In genomic region chr1:64844978-64845377, GRCm38 (mm10) we compare ENCODE assay signal across 27 mouse cellular contexts.
"Had no signal": no experiment of that assay in that cellular context is flagged by ENCODE, and none has a peak within 500 bp of the region (broad histone marks: within the 10 kb centered on the region; RNA-seq: fewer than 3 reads in every experiment).

No protein-coding gene starts in this region.

- H3K9me3 ChIP-seq: heart, embryonic 13.5 days; heart, embryonic 15.5 days; hindbrain, embryonic 10.5 days; hindbrain, embryonic 12.5 days; intestine, embryonic 15.5 days; limb, embryonic 10.5 days; limb, embryonic 12.5 days; liver, embryonic 12.5 days had no signal

- H3K4me3 ChIP-seq: gastrocnemius, adult 2 months; heart, adult 2 months; heart, embryonic 13.5 days; heart, embryonic 15.5 days; hindbrain, embryonic 10.5 days; hindbrain, embryonic 12.5 days; intestine, embryonic 15.5 days; layer of hippocampus, adult 2 months; left cerebral cortex, adult 2 months; limb, embryonic 10.5 days; limb, embryonic 12.5 days; liver, embryonic 12.5 days had no signal

- H3K4me2 ChIP-seq: heart, embryonic 11.5 days; heart, embryonic 13.5 days; heart, embryonic 15.5 days; hindbrain, embryonic 12.5 days; hindbrain, embryonic 14.5 days; intestine, embryonic 15.5 days; limb, embryonic 12.5 days; liver, embryonic 12.5 days had no signal

- H3K9ac ChIP-seq: heart, embryonic 13.5 days; heart, embryonic 15.5 days; hindbrain, embryonic 12.5 days; hindbrain, embryonic 14.5 days; intestine, embryonic 15.5 days; limb, embryonic 12.5 days; liver, embryonic 12.5 days; liver, embryonic 14.5 days had no signal

- DNase-seq: gastrocnemius, adult 2 months; gastrocnemius, postnatal 10 days; gastrocnemius, postnatal 25 days; heart, adult 2 months; heart, postnatal 14 days; heart, postnatal 4 days; kidney, adult 18-20 months; kidney, adult 8-10 months; kidney, postnatal 10 days; kidney, postnatal 25 days; kidney, postnatal 4 days had no signal

- H3K27ac ChIP-seq: gastrocnemius, adult 2 months; heart, adult 2 months; heart, embryonic 13.5 days; heart, embryonic 15.5 days; hindbrain, embryonic 10.5 days; hindbrain, embryonic 12.5 days; hindbrain, embryonic 14.5 days; intestine, embryonic 15.5 days; layer of hippocampus, adult 2 months; left cerebral cortex, adult 2 months; limb, embryonic 10.5 days; limb, embryonic 12.5 days; liver, embryonic 12.5 days; liver, embryonic 14.5 days had no signal

- ATAC-seq: hindbrain, embryonic 16.5 days; inflammation-experienced regulatory T-cells, adult 6 months; intestine, embryonic 15.5 days; intestine, postnatal 0 days; liver, embryonic 12.5 days had no signal

- H3K27me3 ChIP-seq: heart, embryonic 13.5 days; heart, embryonic 15.5 days; hindbrain, embryonic 12.5 days; intestine, embryonic 15.5 days; liver, embryonic 12.5 days had no signal

- H3K36me3 ChIP-seq: heart, embryonic 13.5 days; heart, embryonic 15.5 days; hindbrain, embryonic 10.5 days; hindbrain, embryonic 12.5 days; intestine, embryonic 15.5 days; limb, embryonic 10.5 days; limb, embryonic 12.5 days; liver, embryonic 12.5 days had no signal
